Mouse (Mus musculus): ENCODE measurements around the gene Pigu. TPM values are rescaled to one million over a fixed set of nuclear protein-coding genes. Genes with fewer than 3 reads are reported as not detected.

The Pigu gene
- polyA plus RNA-seq, 1 experiment from 2014 or later: 44.7 TPM

DNA sequence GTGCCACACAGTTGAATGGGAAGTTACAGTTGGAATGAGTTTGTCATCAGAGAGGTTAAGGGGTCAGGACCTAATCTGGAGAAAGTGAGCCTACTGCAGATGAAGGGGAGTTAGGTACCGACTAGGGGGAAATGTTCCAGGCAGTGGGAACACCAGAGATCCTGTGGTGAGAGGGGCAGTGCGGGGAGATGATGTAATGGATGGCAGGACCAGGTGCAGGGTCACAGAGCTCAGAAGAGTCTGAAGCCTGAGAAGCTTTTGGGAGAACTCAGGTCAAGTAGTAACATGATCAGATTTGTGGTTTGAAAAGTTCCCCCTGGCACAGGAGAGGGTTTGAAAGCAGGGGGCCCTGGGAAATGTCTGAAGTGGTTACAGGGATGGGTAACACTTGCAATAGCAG lies 77.1 kb downstream of the Pigu start:
- WGBS: 83% methylated on average over 2 of the region's 2 CpGs
- Histone ChIP-seq H3K27ac (replicated peaks) (no peak overlapping the region), H3K4me3 (no peak overlapping the region), H3K9ac (replicated peaks) (no peak overlapping the region), H3K4me2 (replicated peaks) (no peak overlapping the region), H3K4me1 (peaks cover 12% of the 10 kb centered on the region), H3K36me3 (peaks cover 25% of the 10 kb centered on the region), H3K27me3 (no peaks in the 10 kb centered on the region), H3K9me3 (no peaks in the 10 kb centered on the region)
- no peak for ATAC-seq (ENCODE audit: low FRiP score, low read depth)

DNA sequence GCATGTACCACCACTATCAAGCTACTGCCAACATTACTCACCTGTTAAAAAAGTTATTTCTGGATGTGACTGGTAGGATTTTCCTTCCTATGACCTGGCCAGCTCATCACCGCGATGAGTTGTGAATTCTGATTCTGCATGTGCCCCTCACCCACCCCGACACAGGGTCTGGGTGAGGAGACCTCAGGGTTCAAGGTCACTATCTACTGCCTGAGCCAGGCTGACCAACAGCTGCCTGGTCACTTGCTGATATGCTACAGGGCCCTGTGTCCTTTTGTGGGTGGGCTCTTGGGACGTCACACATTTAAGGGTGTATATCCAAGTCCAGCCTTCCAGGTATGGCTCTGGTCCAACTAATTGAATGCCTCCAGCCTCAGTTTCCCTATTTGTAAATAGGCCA lies 78.1 kb downstream of the Pigu start:
- no peak for ATAC-seq (ENCODE audit: low FRiP score, low read depth)
- Histone ChIP-seq H3K4me3 (no peak overlapping the region), H3K4me1 (peaks cover 12% of the 10 kb centered on the region), H3K27me3 (no peaks in the 10 kb centered on the region), H3K36me3 (peaks cover 20% of the 10 kb centered on the region), H3K27ac (replicated peaks) (no peak overlapping the region), H3K9me3 (no peaks in the 10 kb centered on the region), H3K9ac (replicated peaks) (no peak overlapping the region), H3K4me2 (replicated peaks) (no peak overlapping the region)
- WGBS: 93% methylated on average over 4 of the region's 4 CpGs

DNA sequence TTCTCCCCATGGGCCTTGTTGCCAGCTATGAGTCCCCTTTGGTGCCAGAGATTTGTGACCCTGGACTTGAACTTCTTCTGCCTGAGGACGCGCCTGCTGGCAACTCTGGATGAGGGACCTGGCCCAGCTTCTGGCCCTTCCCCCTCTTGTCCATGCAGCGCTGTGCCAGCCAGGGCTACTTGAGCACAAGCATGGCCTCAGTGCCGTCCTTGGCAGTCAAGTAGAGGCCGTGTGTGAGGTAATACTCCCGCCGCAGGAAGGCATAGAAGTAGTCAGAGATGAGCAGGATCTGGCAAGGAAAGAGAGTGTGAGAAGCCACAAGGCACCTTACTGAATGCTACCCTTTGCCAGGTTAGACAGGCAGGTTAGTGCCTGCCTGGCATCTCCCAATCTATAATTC lies 78.9 kb downstream of the Pigu start:
- peaks cover 20% of the 10 kb centered on the region for H3K36me3 ChIP-seq
- H3K4me2 ChIP-seq (replicated peaks): no peak overlapping the region
- ATAC-seq (ENCODE audit: low FRiP score, low read depth): no peak
- H3K9me3 ChIP-seq: no peaks in the 10 kb centered on the region
- H3K4me3 ChIP-seq: no peak overlapping the region
- peaks cover 12% of the 10 kb centered on the region for H3K4me1 ChIP-seq
- no peaks in the 10 kb centered on the region for H3K27me3 ChIP-seq
- WGBS: 92% methylated on average over 7 of the region's 7 CpGs
- no peak overlapping the region for H3K27ac ChIP-seq (replicated peaks)
- H3K9ac ChIP-seq (replicated peaks): no peak overlapping the region

DNA sequence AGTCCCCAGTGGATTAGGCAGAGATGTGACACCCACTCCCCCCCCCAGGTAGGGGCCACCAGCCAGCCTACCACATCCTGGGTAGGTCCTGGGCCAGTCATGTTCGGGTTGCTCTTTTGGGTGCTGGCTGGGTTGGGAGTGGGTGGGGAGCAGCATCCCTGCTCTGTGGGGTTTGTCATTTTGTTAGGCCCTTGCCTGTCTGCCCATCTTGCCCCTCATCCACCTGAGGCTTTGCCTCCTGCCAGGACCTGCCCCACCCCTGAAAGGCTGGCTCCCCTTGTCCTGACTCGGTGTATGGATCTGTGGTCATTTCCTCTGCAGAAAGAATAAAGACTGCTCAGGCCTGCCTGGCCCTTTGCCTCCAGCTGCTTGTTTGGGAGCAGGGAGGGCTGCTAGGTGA lies 79.5 kb downstream of the Pigu start:
- Histone ChIP-seq H3K4me2 (replicated peaks) (peak overlapping the region; percentile 80), H3K9ac (replicated peaks) (peak overlapping the region; percentile 92), H3K27me3 (no peaks in the 10 kb centered on the region), H3K9me3 (no peaks in the 10 kb centered on the region), H3K4me3 (peak overlapping the region; percentile 92), H3K4me1 (peaks cover 12% of the 10 kb centered on the region), H3K27ac (replicated peaks) (no peak overlapping the region), H3K36me3 (peaks cover 20% of the 10 kb centered on the region)
- 88% methylated on average over 2 of the region's 2 CpGs for WGBS
- ATAC-seq (ENCODE audit: low FRiP score, low read depth): no peak

DNA sequence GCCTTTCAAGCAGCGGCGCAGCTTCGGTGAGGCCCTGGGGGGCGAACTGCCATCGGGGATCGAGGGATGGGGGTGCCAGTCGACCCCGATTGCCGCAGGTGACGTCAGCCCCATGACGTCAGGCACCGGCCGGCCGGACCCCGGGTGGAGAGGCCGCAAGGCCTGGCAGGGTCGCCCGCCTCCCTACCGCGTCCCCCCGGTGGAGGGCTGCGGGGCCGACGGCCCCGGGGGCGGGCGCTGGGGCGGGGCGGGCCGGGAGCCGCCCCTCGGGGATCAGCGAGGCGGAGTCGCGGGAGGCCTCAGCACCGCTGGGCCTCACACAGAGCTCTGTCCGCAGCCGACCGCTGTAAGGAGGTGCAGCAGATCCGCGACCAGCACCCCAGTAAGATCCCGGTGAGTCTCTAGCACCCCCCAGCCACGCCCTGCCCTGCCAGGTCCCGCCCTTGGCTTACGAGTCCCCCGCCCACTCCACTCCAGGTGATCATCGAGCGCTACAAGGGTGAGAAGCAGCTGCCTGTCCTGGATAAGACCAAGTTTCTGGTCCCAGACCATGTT lies 80.5 kb downstream of the Pigu start:
- Histone ChIP-seq H3K4me2 (replicated peaks) (peak overlapping the region; percentile 80), H3K9ac (replicated peaks) (peak overlapping the region; percentile 92), H3K27ac (replicated peaks) (peak overlapping the region; percentile 76), H3K4me3 (peak overlapping the region; percentile 92), H3K9me3 (no peaks in the 10 kb centered on the region), H3K36me3 (peaks cover 20% of the 10 kb centered on the region), H3K4me1 (peaks cover 12% of the 10 kb centered on the region), H3K27me3 (no peaks in the 10 kb centered on the region)
- peak; percentile 79 for ATAC-seq (ENCODE audit: low FRiP score, low read depth)
- under 1% methylated on average over 33 of the region's 49 CpGs for WGBS

DNA sequence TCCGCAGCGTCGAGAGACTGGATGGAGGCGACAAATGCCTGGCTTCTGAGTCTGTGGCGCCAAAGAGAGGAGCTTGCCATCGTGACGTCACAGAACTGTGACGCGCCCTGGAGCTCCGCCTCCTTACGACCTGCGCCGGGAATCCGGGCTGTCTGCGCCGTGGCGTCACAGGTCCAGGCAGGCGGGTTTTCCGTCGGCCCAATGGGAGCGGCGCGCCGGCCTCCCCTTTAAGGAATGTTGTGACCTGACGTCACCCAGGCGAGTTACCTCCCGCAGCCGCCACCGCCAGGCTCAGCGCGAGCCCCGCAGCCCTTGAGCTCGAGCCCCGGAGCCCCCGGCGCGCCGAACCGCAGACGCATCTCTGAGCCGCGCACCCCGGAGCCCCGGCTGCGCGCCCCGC lies 81.0 kb downstream of the Pigu start, which contains the start of gene Map1lc3a:
Gene Map1lc3a (plus strand): TSS at position 103 of the 400 bp plus-strand sequence.
- no peaks in the 10 kb centered on the region for H3K9me3 ChIP-seq
- peak; percentile 92 for ATAC-seq (ENCODE audit: low FRiP score, low read depth)
- peaks cover 12% of the 10 kb centered on the region for H3K4me1 ChIP-seq
- H3K4me3 ChIP-seq: peak within 1 kb of the TSS; percentile 92
- H3K27ac ChIP-seq (replicated peaks): peak within 1 kb of the TSS; percentile 76
- peak within 1 kb of the TSS; percentile 92 for H3K9ac ChIP-seq (replicated peaks)
- H3K4me2 ChIP-seq (replicated peaks): peak within 1 kb of the TSS; percentile 80
- peaks cover 20% of the 10 kb centered on the region for H3K36me3 ChIP-seq
- no peaks in the 10 kb centered on the region for H3K27me3 ChIP-seq
- WGBS: 2% methylated on average over 47 of the region's 47 CpGs

DNA sequence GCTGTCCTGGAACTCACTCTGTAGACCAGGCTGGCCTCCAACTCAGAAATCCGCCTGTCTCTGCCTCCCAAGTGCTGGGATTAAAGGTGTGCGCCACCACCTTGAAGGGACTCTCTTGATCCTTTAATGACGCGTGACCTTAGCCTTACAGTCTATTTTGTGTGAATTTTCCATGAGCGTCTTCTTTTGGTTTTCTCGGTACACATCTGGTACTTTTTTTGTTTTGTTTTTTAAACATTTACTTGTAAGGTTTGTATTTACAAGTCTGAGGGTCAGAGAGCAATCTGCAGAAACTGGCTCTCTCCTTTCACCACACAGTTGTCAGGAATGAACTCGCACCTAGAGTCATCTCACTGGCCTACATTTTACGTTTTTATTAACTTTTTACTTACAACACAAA lies 83.6 kb downstream of the Pigu start:
- Histone ChIP-seq H3K4me1 (peaks cover 12% of the 10 kb centered on the region), H3K4me2 (replicated peaks) (no peak overlapping the region), H3K27me3 (no peaks in the 10 kb centered on the region), H3K9ac (replicated peaks) (no peak overlapping the region), H3K4me3 (no peak overlapping the region), H3K9me3 (no peaks in the 10 kb centered on the region), H3K36me3 (peaks cover 11% of the 10 kb centered on the region), H3K27ac (replicated peaks) (no peak overlapping the region)
- no peak for ATAC-seq (ENCODE audit: low FRiP score, low read depth)
- 87% methylated on average over 8 of the region's 8 CpGs for WGBS

DNA sequence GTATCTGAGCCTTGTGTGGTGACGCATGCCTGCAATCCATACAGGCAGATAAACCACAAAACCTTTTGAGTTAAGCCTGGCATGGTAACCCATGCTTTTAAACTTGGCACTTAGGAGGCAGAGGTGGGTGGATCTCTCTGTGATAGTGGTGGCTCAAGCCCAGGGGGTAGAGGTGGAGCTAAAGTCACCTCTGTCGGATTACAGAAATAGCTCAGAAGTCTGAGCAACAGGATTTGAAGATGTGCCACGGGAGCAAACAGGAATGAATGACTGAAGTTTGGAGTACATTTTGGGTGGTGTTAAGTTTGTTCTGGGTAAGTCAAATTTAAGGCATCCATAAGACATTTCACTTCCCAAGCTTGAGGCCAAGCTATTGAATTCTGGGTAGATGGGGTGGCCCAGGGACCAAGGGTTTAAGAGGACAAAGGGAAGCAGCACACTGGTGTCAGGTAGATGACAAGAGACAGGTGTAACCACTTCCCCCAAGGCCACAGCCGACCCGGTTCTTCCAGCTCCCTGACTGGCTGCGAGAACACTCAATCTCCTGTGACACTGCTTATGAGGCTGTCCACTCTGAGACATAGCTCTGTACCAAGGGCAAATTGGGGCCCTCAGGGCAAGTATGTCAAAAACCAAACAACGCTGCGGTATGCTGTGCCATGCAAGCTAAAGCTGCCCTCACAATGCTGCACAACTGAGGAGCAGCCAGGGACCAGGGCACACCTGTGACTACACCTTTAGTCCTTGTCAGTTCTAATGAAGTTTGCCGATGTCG lies 84.6 kb downstream of the Pigu start:
- Histone ChIP-seq H3K27me3 (no peaks in the 10 kb centered on the region), H3K4me3 (no peak overlapping the region), H3K4me1 (peaks cover 8% of the 10 kb centered on the region), H3K36me3 (0 out of 2 replicates have a peak, but pooled peaks cover under 1% of the 10 kb centered on the region), H3K9me3 (no peaks in the 10 kb centered on the region), H3K4me2 (replicated peaks) (no peak overlapping the region), H3K9ac (replicated peaks) (no peak overlapping the region), H3K27ac (replicated peaks) (no peak overlapping the region)
- WGBS: 78% methylated on average over 10 of the region's 10 CpGs
- no peak for ATAC-seq (ENCODE audit: low FRiP score, low read depth)

DNA sequence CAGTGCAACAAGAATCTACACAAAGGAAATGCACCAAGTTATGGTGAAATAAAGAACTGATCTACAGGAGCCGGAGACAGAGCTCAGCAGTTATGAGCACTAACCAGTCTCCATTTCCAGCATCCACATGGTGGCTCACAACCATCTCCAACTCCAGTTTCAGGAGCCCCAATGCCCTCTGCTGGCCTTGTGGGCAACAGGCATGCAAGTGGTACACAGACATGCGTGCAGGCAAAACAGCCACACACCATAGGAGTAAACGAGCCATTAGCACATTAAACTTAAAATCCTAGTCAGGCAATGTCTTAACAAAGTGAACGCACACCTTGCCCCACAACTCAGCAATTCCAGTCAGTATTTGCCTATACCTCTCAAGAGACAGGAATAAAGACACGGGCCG lies 85.3 kb downstream of the Pigu start:
- Histone ChIP-seq H3K9ac (replicated peaks) (no peak overlapping the region), H3K4me2 (replicated peaks) (no peak overlapping the region), H3K27me3 (no peaks in the 10 kb centered on the region), H3K4me3 (no peak overlapping the region), H3K36me3 (no peaks in the 10 kb centered on the region), H3K27ac (replicated peaks) (no peak overlapping the region), H3K4me1 (peaks cover 2% of the 10 kb centered on the region), H3K9me3 (no peaks in the 10 kb centered on the region)
- 84% methylated on average over 6 of the region's 6 CpGs for WGBS
- no peak for ATAC-seq (ENCODE audit: low FRiP score, low read depth)

DNA sequence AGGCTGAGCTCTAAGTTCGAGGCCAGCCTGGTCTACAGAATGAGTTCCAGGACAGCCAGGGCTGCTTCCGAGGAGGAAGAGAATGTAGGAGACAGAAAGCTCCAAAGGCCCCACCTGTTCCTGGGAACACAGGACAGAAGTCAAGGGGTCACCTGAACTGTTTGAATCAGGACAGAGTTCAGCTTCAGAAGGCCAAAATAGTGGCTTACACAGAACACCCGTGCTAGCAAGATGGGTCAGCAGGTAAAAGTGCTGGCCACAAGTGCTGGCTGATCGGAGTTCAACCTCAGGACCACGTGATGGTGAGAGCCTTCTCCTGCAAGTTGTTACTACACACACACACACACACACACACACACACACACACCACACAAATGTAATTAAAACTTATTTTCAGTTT lies 90.3 kb downstream of the Pigu start:
- Histone ChIP-seq H3K4me3 (no peak overlapping the region), H3K4me2 (replicated peaks) (no peak overlapping the region), H3K4me1 (no peaks in the 10 kb centered on the region), H3K27me3 (no peaks in the 10 kb centered on the region), H3K36me3 (no peaks in the 10 kb centered on the region), H3K9me3 (no peaks in the 10 kb centered on the region), H3K27ac (replicated peaks) (no peak overlapping the region), H3K9ac (replicated peaks) (no peak overlapping the region)
- WGBS: 82% methylated on average over 5 of the region's 5 CpGs
- ATAC-seq (ENCODE audit: low FRiP score, low read depth): no peak

DNA sequence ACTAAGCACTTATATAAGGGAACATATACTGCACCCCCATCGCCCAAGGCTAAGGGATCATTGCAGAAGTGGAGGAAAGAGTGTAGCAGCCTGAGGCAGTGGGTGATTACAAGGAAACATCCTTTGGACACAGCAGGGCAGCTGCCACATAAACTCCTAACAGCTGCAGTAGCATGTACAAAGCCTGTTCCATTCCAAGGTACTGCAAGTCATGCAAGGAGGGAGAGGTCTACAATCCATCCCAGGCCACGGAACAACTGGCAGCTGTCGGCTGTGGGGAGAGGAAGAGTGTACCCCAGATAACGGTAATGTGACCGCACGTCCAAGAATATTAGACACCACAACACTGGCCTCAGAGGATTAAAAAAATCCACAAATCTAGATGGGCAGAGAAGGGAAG lies 91.7 kb downstream of the Pigu start:
- 92% methylated on average over 6 of the region's 6 CpGs for whole genome bisulfite sequencing
- H3K9ac ChIP-seq (replicated peaks): no peak overlapping the region
- ATAC-seq (ENCODE audit: low FRiP score, low read depth): no peak
- no peaks in the 10 kb centered on the region for H3K36me3 ChIP-seq
- no peak overlapping the region for H3K27ac ChIP-seq (replicated peaks)
- no peaks in the 10 kb centered on the region for H3K9me3 ChIP-seq
- H3K4me2 ChIP-seq (replicated peaks): no peak overlapping the region
- no peaks in the 10 kb centered on the region for H3K4me1 ChIP-seq
- no peaks in the 10 kb centered on the region for H3K27me3 ChIP-seq
- H3K4me3 ChIP-seq: no peak overlapping the region

DNA sequence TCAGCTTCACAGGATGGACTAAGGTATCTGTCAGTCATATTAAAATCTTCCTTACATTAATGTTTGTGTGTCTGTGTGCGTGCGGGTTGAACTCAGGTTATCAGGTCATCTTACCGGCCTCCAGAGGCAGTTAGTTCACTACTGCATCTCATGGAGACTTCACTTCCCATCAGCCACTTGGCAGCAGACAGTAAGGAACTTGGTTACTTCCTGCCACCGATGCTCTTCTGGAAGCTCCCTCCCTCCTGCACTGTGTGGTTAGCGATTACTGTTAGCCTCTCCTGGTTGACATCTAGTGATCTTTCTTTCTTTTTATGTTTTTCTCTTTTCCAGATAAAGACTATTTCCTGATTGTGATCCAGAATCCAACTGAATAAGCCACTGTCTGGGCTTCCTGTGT lies 107.6 kb downstream of the Pigu start:
- no peak overlapping the region for H3K4me3 ChIP-seq
- H3K9ac ChIP-seq (replicated peaks): no peak overlapping the region
- H3K4me2 ChIP-seq (replicated peaks): no peak overlapping the region
- no peak for ATAC-seq (ENCODE audit: low FRiP score, low read depth)
- no peaks in the 10 kb centered on the region for H3K9me3 ChIP-seq
- no peak overlapping the region for H3K27ac ChIP-seq (replicated peaks)
- no peaks in the 10 kb centered on the region for H3K4me1 ChIP-seq
- H3K36me3 ChIP-seq: peaks cover 67% of the 10 kb centered on the region
- 97% methylated on average over 5 of the region's 5 CpGs for WGBS
- H3K27me3 ChIP-seq: no peaks in the 10 kb centered on the region
